Mouse (Mus musculus): ENCODE results near the gene 1110008P14Rik. TPM values are rescaled to one million over a fixed set of nuclear protein-coding genes. Genes with fewer than 3 reads are reported as not detected.

1110008P14Rik gene
- polyA plus RNA-seq, 1 experiment from 2014 or later = 59.6 TPM

DNA sequence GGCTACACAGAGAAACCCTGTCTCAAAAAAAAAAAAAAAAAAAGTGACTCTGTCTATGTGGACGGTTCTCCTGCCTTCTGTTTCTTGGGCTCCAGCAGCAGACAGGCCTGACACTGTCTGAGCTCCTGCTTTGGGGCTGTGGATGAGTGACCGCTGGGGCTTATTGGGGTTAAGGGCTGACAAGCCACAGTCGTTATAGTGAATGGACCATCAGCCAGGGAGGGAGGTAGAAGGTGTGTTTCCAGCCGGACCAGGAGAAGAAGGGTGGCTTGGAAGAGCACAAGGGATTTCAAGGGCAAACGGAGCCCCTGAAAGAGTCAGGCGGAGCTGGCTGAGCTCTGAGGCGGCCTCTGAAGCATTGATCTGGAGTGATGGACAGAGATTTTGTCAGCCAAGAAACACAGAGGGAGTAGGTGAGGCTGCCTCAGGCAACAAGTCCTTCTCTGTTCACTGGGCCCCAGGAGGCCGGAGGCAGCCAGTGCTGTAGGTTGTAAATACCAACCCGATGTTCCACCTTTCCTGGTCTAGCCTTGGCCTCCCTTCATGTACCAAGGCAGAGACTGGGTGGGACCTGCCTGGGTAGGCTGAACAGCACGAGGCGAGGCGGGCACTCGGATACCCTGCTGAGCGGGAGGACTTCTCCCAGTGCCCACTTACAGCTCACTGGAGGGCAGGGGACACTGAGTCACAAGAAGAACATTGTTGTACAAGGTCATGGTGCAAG lies 37.0 kb downstream of the 1110008P14Rik start:
- Histone ChIP-seq H3K4me2 (no peak overlapping the region), H3K4me3 (no peak overlapping the region), H3K36me3 (ENCODE audit: poor library complexity, severe bottlenecking) (no peaks in the 10 kb centered on the region), H3K9ac (no peak overlapping the region), H3K9me3 (replicated peaks) (no peaks in the 10 kb centered on the region), H3K27me3 (0 out of 2 replicates have a peak, but pooled peaks cover 2% of the 10 kb centered on the region), H3K27ac (no peak overlapping the region), H3K4me1 (peaks cover 22% of the 10 kb centered on the region)
- 66% methylated on average over 14 of the region's 14 CpGs for WGBS
- no peak for ATAC-seq

DNA sequence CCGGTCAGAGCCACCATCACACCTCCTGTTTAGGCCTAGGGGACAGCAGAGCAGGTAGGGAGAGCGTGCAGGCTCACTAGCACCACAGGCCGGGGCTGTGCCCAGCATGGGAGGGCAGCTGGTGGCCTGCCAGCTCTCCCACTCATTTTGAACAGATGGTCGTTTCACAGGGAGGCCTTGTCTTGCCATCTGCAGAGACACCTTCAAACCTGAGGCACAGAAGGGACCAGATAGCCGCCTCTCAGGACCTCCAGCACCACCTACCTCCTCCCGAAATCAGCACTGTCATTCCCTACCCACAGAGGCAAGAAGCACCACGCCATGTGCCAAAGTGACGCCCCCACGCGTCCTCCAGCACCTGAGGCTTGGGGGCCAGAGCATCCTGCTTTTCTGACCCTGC lies 37.7 kb downstream of the 1110008P14Rik start:
- Histone ChIP-seq H3K4me2 (no peak overlapping the region), H3K9me3 (replicated peaks) (no peaks in the 10 kb centered on the region), H3K4me3 (no peak overlapping the region), H3K27me3 (0 out of 2 replicates have a peak, but pooled peaks cover 2% of the 10 kb centered on the region), H3K4me1 (peaks cover 22% of the 10 kb centered on the region), H3K27ac (peak overlapping the region; percentile 54), H3K36me3 (ENCODE audit: poor library complexity, severe bottlenecking) (no peaks in the 10 kb centered on the region), H3K9ac (peak overlapping the region; percentile 13; the same call in 1 of the 2 replicates)
- no peak for ATAC-seq
- WGBS = 61% methylated on average over 10 of the region's 10 CpGs

DNA sequence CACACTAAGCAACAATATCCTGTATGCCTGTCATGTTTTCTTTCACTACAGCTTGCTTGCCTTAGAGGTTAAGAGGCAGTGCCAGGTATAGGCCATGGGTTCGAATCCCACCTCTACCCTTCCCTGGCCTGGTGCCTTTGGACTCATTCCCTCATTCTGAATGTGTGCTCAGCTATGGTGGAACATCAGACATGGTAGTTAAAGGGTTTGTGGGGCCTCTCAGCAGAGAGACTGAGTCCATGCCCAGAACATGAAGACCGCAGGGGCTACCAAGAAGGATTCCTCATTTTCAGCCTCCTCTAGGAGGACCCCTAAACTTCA lies 38.4 kb downstream of the 1110008P14Rik start:
- 0 out of 2 replicates have a peak, but pooled peaks cover 2% of the 10 kb centered on the region for H3K27me3 ChIP-seq
- WGBS = 92% methylated on average over 2 of the region's 2 CpGs
- H3K9ac ChIP-seq = no peak overlapping the region
- no peak overlapping the region for H3K4me2 ChIP-seq
- 0 out of 2 replicates have a peak, but pooled peaks cover under 1% of the 10 kb centered on the region for H3K36me3 ChIP-seq (ENCODE audit: poor library complexity, severe bottlenecking)
- peaks cover 22% of the 10 kb centered on the region for H3K4me1 ChIP-seq
- peak overlapping the region; percentile 54 for H3K27ac ChIP-seq
- no peak overlapping the region for H3K4me3 ChIP-seq
- no peak for ATAC-seq
- no peaks in the 10 kb centered on the region for H3K9me3 ChIP-seq (replicated peaks)

DNA sequence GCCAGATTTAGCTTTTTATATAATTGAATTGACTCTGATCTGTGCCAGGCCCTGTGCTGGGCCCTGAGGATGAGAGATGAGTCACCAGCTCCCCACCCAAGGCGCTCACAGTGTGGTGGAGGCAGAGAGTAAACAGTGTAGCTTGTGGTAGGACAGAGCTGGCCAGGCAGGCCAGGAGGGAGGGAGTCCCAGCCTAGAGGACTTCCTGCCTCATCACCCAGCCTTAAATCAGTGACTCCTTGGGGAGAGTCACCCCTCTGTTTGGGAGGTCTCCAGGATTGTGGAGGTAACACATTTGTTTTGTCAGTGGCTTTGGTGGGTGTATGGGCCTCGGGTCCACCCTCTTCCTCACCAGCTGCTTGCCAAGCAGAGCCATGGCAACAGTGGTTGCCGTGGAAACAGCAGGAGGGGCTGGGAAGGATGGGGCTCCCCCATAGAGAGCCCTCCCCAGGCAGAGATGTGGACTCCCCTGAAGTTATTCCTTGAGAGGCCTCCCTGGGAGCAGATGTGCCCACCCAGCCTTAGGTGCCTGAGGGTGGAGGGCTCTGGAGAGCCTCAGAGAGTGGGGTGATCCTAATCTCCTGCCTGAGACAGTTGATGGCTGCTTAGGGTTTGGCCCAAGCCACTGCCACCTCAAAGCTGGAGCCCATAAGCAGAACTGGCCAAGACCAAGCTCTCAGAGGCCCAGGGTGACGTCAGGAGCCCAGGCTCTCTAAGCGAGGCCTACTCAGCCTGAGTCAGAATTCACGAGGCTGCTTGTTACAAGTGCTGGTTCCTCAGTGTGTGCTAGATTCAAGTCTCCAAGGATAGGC lies 39.0 kb downstream of the 1110008P14Rik start:
- Histone ChIP-seq H3K4me2 (no peak overlapping the region), H3K9me3 (replicated peaks) (no peaks in the 10 kb centered on the region), H3K4me1 (peaks cover 22% of the 10 kb centered on the region), H3K36me3 (ENCODE audit: poor library complexity, severe bottlenecking) (0 out of 2 replicates have a peak, but pooled peaks cover 6% of the 10 kb centered on the region), H3K9ac (no peak overlapping the region), H3K27ac (no peak overlapping the region; the same call in 1 of the 2 replicates), H3K27me3 (0 out of 2 replicates have a peak, but pooled peaks cover 2% of the 10 kb centered on the region), H3K4me3 (no peak overlapping the region)
- 74% methylated on average over 6 of the region's 6 CpGs for WGBS
- ATAC-seq = peak; percentile 45

DNA sequence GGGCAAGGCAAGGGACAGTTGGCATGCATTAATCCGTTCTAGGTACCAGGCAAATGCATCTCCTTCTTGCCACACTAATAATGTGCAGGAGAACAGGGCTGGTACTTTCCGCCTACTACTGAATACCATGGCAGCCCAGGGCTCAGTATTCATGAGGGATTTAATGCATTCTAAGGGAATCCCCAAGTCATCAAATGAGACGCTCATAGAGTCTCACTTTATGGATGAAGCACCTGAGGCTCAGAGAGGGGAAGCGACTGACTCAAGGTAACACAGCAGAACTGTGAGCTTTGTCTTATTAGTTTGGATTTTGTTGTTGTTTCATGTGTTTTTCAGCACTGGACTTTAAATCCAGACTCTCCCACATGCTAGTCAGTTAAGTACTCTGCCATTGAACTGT lies 39.7 kb downstream of the 1110008P14Rik start:
- 0 out of 2 replicates have a peak, but pooled peaks cover 2% of the 10 kb centered on the region for H3K27me3 ChIP-seq
- no peak for ATAC-seq
- whole genome bisulfite sequencing = 89% methylated on average over 4 of the region's 4 CpGs
- no peak overlapping the region for H3K27ac ChIP-seq
- no peaks in the 10 kb centered on the region for H3K9me3 ChIP-seq (replicated peaks)
- H3K9ac ChIP-seq = no peak overlapping the region
- H3K4me1 ChIP-seq = peaks cover 22% of the 10 kb centered on the region
- 0 out of 2 replicates have a peak, but pooled peaks cover 8% of the 10 kb centered on the region for H3K36me3 ChIP-seq (ENCODE audit: poor library complexity, severe bottlenecking)
- no peak overlapping the region for H3K4me2 ChIP-seq
- H3K4me3 ChIP-seq = no peak overlapping the region

DNA sequence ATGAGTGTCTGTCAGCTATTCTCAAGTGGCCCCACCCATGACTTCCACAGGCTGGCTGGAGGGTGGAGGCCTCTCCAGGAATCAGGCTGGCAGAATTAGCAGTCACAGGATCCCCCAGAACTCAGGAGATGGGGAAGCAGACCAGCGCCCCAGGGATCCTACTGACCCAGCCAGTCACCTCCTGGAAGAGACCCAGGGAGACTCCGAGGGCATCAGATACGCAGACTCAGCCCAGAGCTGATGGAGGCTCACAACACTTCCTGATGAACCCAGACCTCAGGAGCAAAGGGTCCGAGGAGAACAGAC lies 40.2 kb downstream of the 1110008P14Rik start:
- no peaks in the 10 kb centered on the region for H3K9me3 ChIP-seq (replicated peaks)
- H3K36me3 ChIP-seq (ENCODE audit: poor library complexity, severe bottlenecking) = 0 out of 2 replicates have a peak, but pooled peaks cover 8% of the 10 kb centered on the region
- H3K4me2 ChIP-seq = no peak overlapping the region
- no peak overlapping the region for H3K4me3 ChIP-seq
- H3K27me3 ChIP-seq = 0 out of 2 replicates have a peak, but pooled peaks cover 2% of the 10 kb centered on the region
- peaks cover 22% of the 10 kb centered on the region for H3K4me1 ChIP-seq
- no peak overlapping the region for H3K9ac ChIP-seq
- 83% methylated on average over 4 of the region's 4 CpGs for WGBS
- no peak for ATAC-seq
- no peak overlapping the region for H3K27ac ChIP-seq

DNA sequence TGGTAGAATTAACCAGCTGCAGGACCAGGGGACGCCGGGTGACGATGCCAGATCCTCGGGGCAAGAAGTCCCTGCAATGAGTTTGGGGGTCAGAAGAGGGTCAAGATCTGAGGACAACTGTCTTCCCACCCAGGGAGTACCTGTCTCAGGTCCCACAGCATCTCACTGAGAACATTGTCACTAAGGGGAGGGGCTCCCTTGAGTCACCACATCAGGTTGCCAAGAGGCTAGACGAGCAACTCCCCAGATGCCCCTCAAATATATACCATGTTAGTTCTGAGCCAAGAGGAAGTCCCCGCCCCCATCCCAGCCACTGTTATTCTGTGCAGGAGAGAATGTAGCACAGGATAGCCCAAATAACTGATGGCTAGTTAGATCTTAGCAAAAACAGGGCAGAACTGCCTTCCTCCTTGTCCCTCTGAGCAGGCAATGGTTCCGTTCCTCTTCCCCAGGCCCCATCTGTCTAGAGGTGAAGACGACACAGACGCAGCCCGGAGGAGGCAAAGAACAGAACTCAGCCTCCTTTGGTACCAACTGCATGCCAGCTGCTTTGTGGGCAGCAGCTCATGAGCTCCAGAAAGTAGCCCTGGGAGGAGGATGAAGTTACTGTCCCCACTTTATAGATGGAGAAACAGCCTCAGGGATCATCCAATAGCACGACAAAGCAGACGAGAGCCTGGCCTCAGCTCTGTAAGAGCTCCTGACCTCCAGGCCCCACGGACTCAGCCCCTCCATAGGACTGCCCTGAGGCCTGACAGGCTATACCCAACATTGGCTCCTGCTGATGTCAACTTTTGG lies 40.7 kb downstream of the 1110008P14Rik start:
- no peak overlapping the region for H3K4me3 ChIP-seq
- H3K4me2 ChIP-seq = no peak overlapping the region
- 0 out of 2 replicates have a peak, but pooled peaks cover 2% of the 10 kb centered on the region for H3K27me3 ChIP-seq
- ATAC-seq = no peak
- no peaks in the 10 kb centered on the region for H3K9me3 ChIP-seq (replicated peaks)
- WGBS = 78% methylated on average over 13 of the region's 13 CpGs
- 0 out of 2 replicates have a peak, but pooled peaks cover 8% of the 10 kb centered on the region for H3K36me3 ChIP-seq (ENCODE audit: poor library complexity, severe bottlenecking)
- no peak overlapping the region for H3K9ac ChIP-seq
- H3K27ac ChIP-seq = no peak overlapping the region
- peaks cover 22% of the 10 kb centered on the region for H3K4me1 ChIP-seq

DNA sequence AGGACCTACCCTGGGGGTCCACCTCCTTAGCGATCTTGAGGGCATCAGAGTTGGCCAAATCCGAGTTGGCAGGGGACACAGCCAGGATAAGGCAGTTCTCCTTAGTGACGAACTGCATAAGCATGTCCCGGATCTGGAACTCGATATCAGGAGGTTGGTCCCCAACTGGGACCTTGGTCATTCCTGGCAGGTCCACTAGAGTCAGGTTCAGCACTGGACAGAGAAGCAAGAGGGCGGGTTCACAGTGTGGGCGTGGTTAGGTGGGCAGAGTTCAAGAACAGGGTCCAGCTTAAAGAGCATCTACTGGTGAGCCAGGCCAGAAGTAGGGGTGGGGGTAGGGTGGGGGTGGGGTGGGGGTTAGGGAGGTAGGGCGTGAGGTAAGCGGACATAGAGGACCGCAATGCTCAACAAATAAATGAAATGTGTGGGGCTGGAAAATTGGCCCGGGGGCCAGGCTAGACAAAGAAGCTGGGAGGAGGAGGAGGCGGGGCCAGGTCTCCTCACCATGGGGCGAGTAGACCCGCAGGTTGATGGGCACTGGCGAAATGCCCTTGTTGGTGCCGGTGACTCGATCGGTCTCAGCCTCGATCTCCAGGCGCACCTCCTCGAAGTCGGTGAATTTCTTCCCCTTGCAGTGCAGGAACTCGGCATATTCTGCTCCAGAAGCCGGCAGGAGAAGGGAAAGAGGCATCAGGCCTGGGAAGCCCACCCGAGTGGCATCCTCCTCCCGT lies 41.7 kb downstream of the 1110008P14Rik start:
- H3K36me3 ChIP-seq (ENCODE audit: poor library complexity, severe bottlenecking) = peaks cover 16% of the 10 kb centered on the region
- no peak for ATAC-seq

DNA sequence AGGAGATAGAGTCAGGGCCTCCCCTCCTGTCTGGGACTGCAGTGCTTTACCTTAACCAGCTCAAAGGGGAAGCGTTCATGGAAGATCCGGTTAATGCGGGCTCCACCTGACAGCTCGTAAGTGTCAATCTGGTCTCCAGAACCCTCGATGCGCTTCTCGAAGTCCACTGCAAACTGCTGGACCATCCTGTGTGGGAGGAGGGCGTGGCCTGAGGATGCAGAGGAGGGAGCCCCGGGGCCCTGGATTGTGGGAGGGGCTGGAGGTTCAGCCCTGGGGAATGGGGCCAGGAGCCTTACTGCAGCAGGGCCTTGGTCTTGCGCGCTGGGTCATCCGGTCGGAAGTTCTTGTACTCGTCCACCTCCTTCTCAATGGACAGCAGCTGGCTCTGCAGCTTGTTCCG lies 45.9 kb downstream of the 1110008P14Rik start:
- Histone ChIP-seq H3K27ac (no peak overlapping the region), H3K4me2 (no peak overlapping the region), H3K9me3 (replicated peaks) (no peaks in the 10 kb centered on the region), H3K4me1 (no peaks in the 10 kb centered on the region), H3K4me3 (no peak overlapping the region), H3K27me3 (0 out of 2 replicates have a peak, but pooled peaks cover 2% of the 10 kb centered on the region), H3K36me3 (ENCODE audit: poor library complexity, severe bottlenecking) (peaks cover 20% of the 10 kb centered on the region), H3K9ac (no peak overlapping the region)
- no peak for ATAC-seq
- 49% methylated on average over 15 of the region's 15 CpGs for WGBS

More for the DNA sequence above, 41.7 kb downstream of the 1110008P14Rik start:
- 37% methylated on average over 26 of the region's 26 CpGs for WGBS
- 0 out of 2 replicates have a peak overlapping the region, but pooled peaks have one; percentile 3 for H3K27ac ChIP-seq
- H3K27me3 ChIP-seq = 0 out of 2 replicates have a peak, but pooled peaks cover 2% of the 10 kb centered on the region
- H3K4me2 ChIP-seq = no peak overlapping the region
- peaks cover 22% of the 10 kb centered on the region for H3K4me1 ChIP-seq
- no peak overlapping the region for H3K4me3 ChIP-seq
- H3K9me3 ChIP-seq (replicated peaks) = no peaks in the 10 kb centered on the region
- H3K9ac ChIP-seq = no peak overlapping the region

DNA sequence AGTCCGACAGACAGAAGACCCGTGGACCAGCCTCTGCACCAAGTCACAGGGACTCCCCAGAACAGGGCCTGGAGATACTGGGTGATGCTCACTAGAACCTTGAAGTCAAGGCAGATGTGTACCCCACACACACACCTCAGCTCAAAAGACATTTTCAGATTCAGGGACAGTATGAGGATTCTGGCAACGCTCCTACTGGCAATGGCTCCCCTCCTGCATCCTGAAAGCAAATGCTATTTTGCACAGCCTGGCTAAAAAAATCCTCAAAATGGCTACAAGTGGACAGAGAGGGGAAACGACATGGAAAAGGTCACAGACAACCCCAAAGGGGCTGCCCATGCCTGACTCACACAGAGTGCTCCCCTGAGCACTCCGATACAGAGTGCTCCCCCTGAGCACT lies 49.6 kb downstream of the 1110008P14Rik start:
- no peaks in the 10 kb centered on the region for H3K27me3 ChIP-seq
- peaks cover 11% of the 10 kb centered on the region for H3K36me3 ChIP-seq (ENCODE audit: poor library complexity, severe bottlenecking)
- no peaks in the 10 kb centered on the region for H3K9me3 ChIP-seq (replicated peaks)
- H3K9ac ChIP-seq = no peak overlapping the region
- H3K4me1 ChIP-seq = no peaks in the 10 kb centered on the region
- no peak overlapping the region for H3K4me2 ChIP-seq
- H3K27ac ChIP-seq = no peak overlapping the region
- no peak for ATAC-seq
- 84% methylated on average over 5 of the region's 5 CpGs for WGBS
- H3K4me3 ChIP-seq = no peak overlapping the region

DNA sequence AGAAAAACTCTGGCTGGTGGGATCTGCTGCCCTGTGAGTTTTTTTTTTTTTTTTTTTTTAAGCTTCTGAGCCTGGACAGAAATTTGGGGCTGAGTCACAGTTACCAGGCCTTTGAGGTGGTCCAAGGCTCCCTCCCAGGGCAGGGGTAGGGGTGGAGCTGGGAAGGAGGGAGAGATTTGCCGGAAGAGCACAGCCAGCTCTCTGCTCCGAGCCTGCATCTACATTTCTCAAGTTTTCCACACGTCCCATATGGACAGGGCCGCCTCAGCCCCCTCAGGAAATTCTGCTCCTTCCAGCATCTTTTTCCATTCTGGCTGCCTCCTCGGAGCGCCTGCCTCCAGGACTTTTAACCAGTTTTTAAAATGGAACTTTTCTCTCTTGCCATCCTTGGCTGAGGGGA lies 52.2 kb downstream of the 1110008P14Rik start:
- H3K27ac ChIP-seq = no peak overlapping the region
- H3K4me2 ChIP-seq = no peak overlapping the region
- no peak for ATAC-seq
- no peaks in the 10 kb centered on the region for H3K27me3 ChIP-seq
- no peaks in the 10 kb centered on the region for H3K4me1 ChIP-seq
- no peak overlapping the region for H3K9ac ChIP-seq
- H3K36me3 ChIP-seq (ENCODE audit: poor library complexity, severe bottlenecking) = 0 out of 2 replicates have a peak, but pooled peaks cover 4% of the 10 kb centered on the region
- no peak overlapping the region for H3K4me3 ChIP-seq
- H3K9me3 ChIP-seq (replicated peaks) = no peaks in the 10 kb centered on the region
- WGBS = 61% methylated on average over 6 of the region's 6 CpGs

Measured in forebrain, embryonic 13.5 days (tissue).